Mouse (Mus musculus) midbrain, postnatal 0 days (tissue): ENCODE data around the gene Slc1a3. TPM values are rescaled to one million over a fixed set of nuclear protein-coding genes. Genes with fewer than 3 reads are reported as not detected.

Experiments
- ATAC-seq: fragments of 200-750 bp; cut with Nextera tagmentation; 2 replicates; pipeline ENCODE4 v1.8.0; 2017; ENCODE audit warnings: moderate number of reproducible peaks, mild to moderate bottlenecking, moderate TSS enrichment, moderate library complexity; ENCODE audit not compliant: low FRiP score
- DNase-seq: peaks from one replicate; pipeline ENCODE4 v3.0.0-alpha.2; 2015; ENCODE audit warnings: low spot score
- H3K27ac ChIP-seq: fragments of 300-500 bp; sonication (generic); 2 replicates; pipeline ENCODE4 v1.5.1; 2014; ENCODE audit warnings: low read depth, mild to moderate bottlenecking, low read length, mixed read lengths
- H3K27me3 ChIP-seq: fragments of 300-500 bp; sonication (generic); 2 replicates; pipeline ENCODE4 v1.6.1; 2014; ENCODE audit warnings: low read length, control low read depth, mixed read lengths; ENCODE audit not compliant: insufficient read depth
- H3K36me3 ChIP-seq: fragments of 300-500 bp; sonication (generic); 2 replicates; pipeline ENCODE4 v1.6.1; 2014; ENCODE audit warnings: low read length, control low read depth, mixed read lengths; ENCODE audit not compliant: insufficient read depth
- H3K4me1 ChIP-seq: fragments of 300-500 bp; sonication (generic); 2 replicates; pipeline ENCODE4 v1.6.1; 2014; ENCODE audit warnings: mild to moderate bottlenecking, control low read depth, antibody characterized with exemption, low read length, mixed read lengths; ENCODE audit not compliant: insufficient read depth
- H3K4me2 ChIP-seq: fragments of 300-500 bp; sonication (generic); 2 replicates; pipeline ENCODE4 v1.6.1; 2014; ENCODE audit warnings: low read depth, mild to moderate bottlenecking, low read length, mixed read lengths; ENCODE audit not compliant: poor library complexity, severe bottlenecking
- H3K4me3 ChIP-seq: fragments of 300-500 bp; sonication (generic); 2 replicates; pipeline ENCODE4 v1.5.1; 2014; ENCODE audit warnings: low read depth, mild to moderate bottlenecking, low read length, moderate library complexity
- H3K9ac ChIP-seq: fragments of 300-500 bp; sonication (generic); replicated peaks from 2 replicates; pipeline ENCODE4 v1.6.1; 2014; ENCODE audit warnings: mild to moderate bottlenecking, low read length, moderate library complexity, mixed read lengths; ENCODE audit not compliant: poor library complexity, severe bottlenecking
- H3K9me3 ChIP-seq: fragments of 300-500 bp; sonication (generic); 2 replicates; pipeline ENCODE4 v1.6.1; 2016; ENCODE audit warnings: low read length, control low read depth
- CTCF ChIP-seq: IDR thresholded peaks from 2 replicates; pipeline ENCODE4 v1.5.1; 2016; ENCODE audit warnings: antibody characterized with exemption, mild to moderate bottlenecking
- WGBS: fragments of 180-500 bp; shearing (Covaris S2); extraction: QIAGEN DNeasy Blood & Tissue Kit; methylation state at CpG from one replicate; pipeline ENCODE4 v1.1.7; 2014; 5-methylcytosine and 5-hydroxymethylcytosine counted together
- polyA plus RNA-seq: library from polyadenylated mRNA; unstranded; fragments of >200 nt; fragmentation: Nextera tagmentation; extraction: Ambion mirVana; gene quantifications from 2 replicates; pipeline ENCODE4 v1.2.1, GENCODE M21; 2015
- total RNA-seq: library from RNA; depleted of rRNA; stranded (reverse); fragments of >200 nt; gene quantifications from 2 replicates; pipeline ENCODE4 v1.2.3, GENCODE M21; 2014; rRNA removed

Gene Slc1a3
- total RNA-seq = 166 and 195 TPM in 2 replicates
- 145 and 147 TPM in 2 replicates for polyA plus RNA-seq

GRCm38 (mm10) chr15:8710146-8711006 is at the start of gene Slc1a3:
TSS of gene Slc1a3 (minus strand) at chr15:8710764.
- TF ChIP-seq CTCF = no peak

DNA sequence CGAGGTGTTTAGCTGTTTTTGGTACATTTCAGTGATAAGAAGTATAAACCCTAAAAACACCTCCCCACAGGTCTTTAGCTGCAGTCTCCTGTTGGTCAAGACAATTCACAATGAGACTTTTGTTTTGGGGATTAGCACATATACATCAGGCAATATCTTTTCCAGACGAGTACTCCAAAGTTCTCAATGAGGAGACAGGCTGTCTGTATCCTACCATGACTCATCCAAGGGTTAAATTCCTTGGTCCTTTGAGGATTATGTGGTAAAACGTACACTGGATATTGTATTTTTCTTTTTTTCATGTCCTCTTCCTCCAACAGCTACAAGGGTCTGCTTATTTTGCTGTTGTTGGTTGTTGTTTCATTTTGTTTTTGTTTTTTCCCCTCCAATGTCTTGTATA is 48.5 kb upstream of the Slc1a3 start:
- H3K27ac ChIP-seq = no peak overlapping the region
- no peak overlapping the region for H3K4me3 ChIP-seq
- no peak for DNase-seq
- ATAC-seq = no peak
- no peaks in the 10 kb centered on the region for H3K4me1 ChIP-seq
- no peak overlapping the region for H3K9ac ChIP-seq
- no peaks in the 10 kb centered on the region for H3K27me3 ChIP-seq
- no peaks in the 10 kb centered on the region for H3K36me3 ChIP-seq
- no peak overlapping the region for H3K4me2 ChIP-seq
- 69% methylated on average over 3 of the region's 3 CpGs for WGBS
- no peak for TF ChIP-seq CTCF
- H3K9me3 ChIP-seq = no peaks in the 10 kb centered on the region

More at GRCm38 (mm10) chr15:8710146-8711006, at the start of gene Slc1a3:
- peak within 1 kb of the TSS; percentile 66 for H3K4me3 ChIP-seq
- no peaks in the 10 kb centered on the region for H3K9me3 ChIP-seq
- H3K4me1 ChIP-seq = no peaks in the 10 kb centered on the region
- ATAC-seq = peak; percentile 83
- peak within 1 kb of the TSS; percentile 64 for H3K9ac ChIP-seq
- H3K4me2 ChIP-seq = peak within 1 kb of the TSS; percentile 97
- under 1% methylated on average over 34 of the region's 34 CpGs for WGBS
- no peaks in the 10 kb centered on the region for H3K27me3 ChIP-seq
- DNase-seq = peak; percentile 61
- no peak within 1 kb of the TSS; the same call in 1 of the 2 replicates for H3K27ac ChIP-seq
- H3K36me3 ChIP-seq = no peaks in the 10 kb centered on the region

GRCm38 (mm10) chr15:8756441-8756840 is 45.9 kb upstream of the Slc1a3 start:
- Histone ChIP-seq H3K4me3 (no peak overlapping the region), H3K4me2 (no peak overlapping the region), H3K36me3 (no peaks in the 10 kb centered on the region), H3K27me3 (no peaks in the 10 kb centered on the region), H3K9me3 (no peaks in the 10 kb centered on the region), H3K9ac (no peak overlapping the region), H3K4me1 (no peaks in the 10 kb centered on the region), H3K27ac (no peak overlapping the region)
- no peak for TF ChIP-seq CTCF
- 41% methylated on average over 6 of the region's 6 CpGs for WGBS
- ATAC-seq = no peak
- peak; percentile 14 for DNase-seq

DNA sequence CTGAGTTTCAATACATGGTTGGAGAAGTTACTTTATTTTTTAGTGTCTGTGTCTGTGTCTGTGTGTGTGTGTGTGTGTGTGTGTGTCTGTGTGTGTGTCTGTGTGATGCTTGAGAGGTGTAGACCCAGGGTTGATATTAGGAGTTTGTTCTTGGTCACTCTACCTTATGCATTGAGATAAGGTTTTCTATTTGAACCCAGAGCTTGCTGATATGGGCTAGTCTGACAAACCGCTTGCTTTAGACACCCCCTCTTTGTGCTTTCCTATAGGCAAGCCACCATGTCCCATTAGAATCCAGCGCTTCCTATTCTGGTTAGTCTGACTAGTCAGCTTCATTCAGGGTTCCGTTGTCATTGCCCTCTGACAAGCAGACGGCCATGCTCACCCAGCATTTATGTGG is 39.2 kb upstream of the Slc1a3 start:
- no peak for TF ChIP-seq CTCF
- H3K4me2 ChIP-seq = no peak overlapping the region
- no peak overlapping the region for H3K4me3 ChIP-seq
- 94% methylated on average over 4 of the region's 4 CpGs for WGBS
- H3K9ac ChIP-seq = no peak overlapping the region
- H3K9me3 ChIP-seq = no peaks in the 10 kb centered on the region
- ATAC-seq = no peak
- H3K27me3 ChIP-seq = no peaks in the 10 kb centered on the region
- no peaks in the 10 kb centered on the region for H3K4me1 ChIP-seq
- no peak for DNase-seq
- no peak overlapping the region for H3K27ac ChIP-seq
- no peaks in the 10 kb centered on the region for H3K36me3 ChIP-seq

DNA sequence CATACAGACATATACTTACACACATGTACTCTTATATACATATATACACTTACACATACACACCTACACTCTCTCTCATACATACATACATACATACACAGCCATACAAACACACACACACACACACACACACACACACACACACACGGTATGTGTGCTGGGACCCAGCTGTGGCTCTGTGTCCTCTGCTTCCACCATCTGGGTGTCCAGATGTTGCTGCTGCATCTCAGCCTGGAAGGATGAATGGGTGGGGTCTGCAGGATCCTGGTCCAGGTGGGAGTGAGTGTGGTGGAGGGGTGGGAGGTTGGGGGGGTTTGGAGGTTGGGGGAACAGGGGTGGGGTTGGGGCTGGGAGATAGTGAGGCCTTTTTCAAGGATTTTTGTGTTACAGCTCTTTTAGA is 38.2 kb upstream of the Slc1a3 start:
- H3K4me2 ChIP-seq = no peak overlapping the region
- no peak for TF ChIP-seq CTCF
- no peak overlapping the region for H3K27ac ChIP-seq
- no peaks in the 10 kb centered on the region for H3K36me3 ChIP-seq
- H3K4me1 ChIP-seq = no peaks in the 10 kb centered on the region
- H3K9me3 ChIP-seq = no peaks in the 10 kb centered on the region
- ATAC-seq = no peak
- no peak overlapping the region for H3K9ac ChIP-seq
- H3K4me3 ChIP-seq = no peak overlapping the region
- no peaks in the 10 kb centered on the region for H3K27me3 ChIP-seq
- WGBS = 91% methylated on average over 1 of the region's 1 CpGs
- DNase-seq = no peak

GRCm38 (mm10) chr15:8741593-8741992 is 31.0 kb upstream of the Slc1a3 start:
- Histone ChIP-seq H3K4me3 (no peak overlapping the region), H3K4me2 (no peak overlapping the region), H3K4me1 (no peaks in the 10 kb centered on the region), H3K9me3 (no peaks in the 10 kb centered on the region), H3K9ac (no peak overlapping the region), H3K27me3 (no peaks in the 10 kb centered on the region), H3K27ac (no peak overlapping the region), H3K36me3 (no peaks in the 10 kb centered on the region)
- ATAC-seq (no peak), DNase-seq (no peak)
- no peak for TF ChIP-seq CTCF
- 53% methylated on average over 6 of the region's 6 CpGs for WGBS
